Mouse (Mus musculus) liver, embryonic 12.5 days (tissue): ENCODE results near the gene Grk5. TPM values are rescaled to one million over a fixed set of nuclear protein-coding genes. Genes with fewer than 3 reads are reported as not detected.
A peak's percentile ranks its signal among the peaks of the same experiment; 100 is the strongest.

ENCODE experiments used
- ATAC-seq: fragments of 200-750 bp; cut with Nextera tagmentation; 2 replicates; pipeline ENCODE4 v1.8.0; 2017; ENCODE audit warnings: moderate number of reproducible peaks, mild to moderate bottlenecking, moderate library complexity
- H3K27ac ChIP-seq: fragments of 300-500 bp; sonication (generic); 2 replicates; pipeline ENCODE4 v1.5.1; 2016; ENCODE audit warnings: mild to moderate bottlenecking
- H3K27me3 ChIP-seq: fragments of 300-500 bp; sonication (generic); replicated peaks from 2 replicates; pipeline ENCODE4 v1.6.1; 2016; ENCODE audit warnings: mild to moderate bottlenecking, moderate library complexity
- H3K36me3 ChIP-seq: fragments of 300-500 bp; sonication (generic); 2 replicates; pipeline ENCODE4 v1.6.1; 2016; ENCODE audit warnings: mild to moderate bottlenecking, moderate library complexity
- H3K4me1 ChIP-seq: fragments of 300-500 bp; sonication (generic); 2 replicates; pipeline ENCODE4 v1.6.1; 2016
- H3K4me2 ChIP-seq: fragments of 300-500 bp; sonication (generic); 2 replicates; pipeline ENCODE4 v1.6.1; 2016; ENCODE audit warnings: mild to moderate bottlenecking, moderate library complexity
- H3K4me3 ChIP-seq: fragments of 300-500 bp; sonication (generic); 2 replicates; pipeline ENCODE4 v1.5.1; 2016; ENCODE audit warnings: mild to moderate bottlenecking, moderate library complexity
- H3K9ac ChIP-seq: fragments of 300-500 bp; sonication (generic); 2 replicates; pipeline ENCODE4 v1.6.1; 2016; ENCODE audit warnings: mild to moderate bottlenecking, moderate library complexity
- H3K9me3 ChIP-seq: fragments of 300-500 bp; sonication (generic); replicated peaks from 2 replicates; pipeline ENCODE4 v1.6.1; 2016; ENCODE audit warnings: mild to moderate bottlenecking, moderate library complexity
- WGBS: fragments of 180-500 bp; shearing (Covaris S2); methylation state at CpG from one replicate; pipeline ENCODE4 v1.1.7; 2016; ENCODE audit not compliant: insufficient replicate concordance; 5-methylcytosine and 5-hydroxymethylcytosine counted together
- polyA plus RNA-seq: library from polyadenylated mRNA; unstranded; fragments of >200 nt; fragmentation: Nextera tagmentation; extraction: Ambion mirVana; gene quantifications from 2 replicates; pipeline ENCODE4 v1.2.1, GENCODE M21; 2016

Gene Grk5
- polyA plus RNA-seq, 1 experiment from 2014 or later: 1.5 TPM

- Histone ChIP-seq H3K9ac (no peak overlapping the region), H3K4me3 (no peak overlapping the region), H3K27ac (no peak overlapping the region), H3K27me3 (no peaks in the 10 kb centered on the region), H3K36me3 (no peaks in the 10 kb centered on the region), H3K4me2 (no peak overlapping the region), H3K4me1 (no peaks in the 10 kb centered on the region), H3K9me3 (no peaks in the 10 kb centered on the region)
- WGBS: 69% methylated on average over 1 of the region's 1 CpGs
- ATAC-seq: no peak
Measured at GRCm38 (mm10) chr19:61051151-61051550, 161.6 kb downstream of the Grk5 start.

GRCm38 (mm10) chr19:61052008-61052407 lies 162.5 kb downstream of the Grk5 start:
- Histone ChIP-seq H3K4me3 (no peak overlapping the region), H3K27me3 (no peaks in the 10 kb centered on the region), H3K36me3 (no peaks in the 10 kb centered on the region), H3K9me3 (no peaks in the 10 kb centered on the region), H3K27ac (no peak overlapping the region), H3K4me1 (0 out of 2 replicates have a peak, but pooled peaks cover 3% of the 10 kb centered on the region), H3K9ac (no peak overlapping the region), H3K4me2 (no peak overlapping the region)
- no peak for ATAC-seq

- Histone ChIP-seq H3K9me3 (no peaks in the 10 kb centered on the region), H3K4me1 (0 out of 2 replicates have a peak, but pooled peaks cover 4% of the 10 kb centered on the region), H3K27me3 (no peaks in the 10 kb centered on the region), H3K9ac (no peak overlapping the region), H3K4me2 (no peak overlapping the region), H3K27ac (no peak overlapping the region), H3K36me3 (no peaks in the 10 kb centered on the region), H3K4me3 (no peak overlapping the region)
- ATAC-seq: no peak
Measured at GRCm38 (mm10) chr19:61052786-61053185, 163.2 kb downstream of the Grk5 start.

GRCm38 (mm10) chr19:61056783-61057410 lies 167.3 kb downstream of the Grk5 start:
- H3K36me3 ChIP-seq: no peaks in the 10 kb centered on the region
- no peaks in the 10 kb centered on the region for H3K9me3 ChIP-seq
- H3K4me3 ChIP-seq: no peak overlapping the region
- H3K27me3 ChIP-seq: no peaks in the 10 kb centered on the region
- no peak overlapping the region for H3K4me2 ChIP-seq
- no peak overlapping the region for H3K9ac ChIP-seq
- no peak overlapping the region for H3K27ac ChIP-seq
- 0 out of 2 replicates have a peak, but pooled peaks cover 4% of the 10 kb centered on the region for H3K4me1 ChIP-seq
- no peak for ATAC-seq
- 62% methylated on average over 5 of the region's 5 CpGs for WGBS

- peak; percentile 44; the same call in 1 of the 2 replicates for ATAC-seq
- no peak overlapping the region for H3K9ac ChIP-seq
- H3K4me1 ChIP-seq: 0 out of 2 replicates have a peak, but pooled peaks cover 4% of the 10 kb centered on the region
- 50% methylated on average over 3 of the region's 3 CpGs for WGBS
- H3K27ac ChIP-seq: no peak overlapping the region
- no peaks in the 10 kb centered on the region for H3K9me3 ChIP-seq
- no peak overlapping the region for H3K4me3 ChIP-seq
- no peaks in the 10 kb centered on the region for H3K36me3 ChIP-seq
- H3K4me2 ChIP-seq: no peak overlapping the region
- no peaks in the 10 kb centered on the region for H3K27me3 ChIP-seq
Measured at GRCm38 (mm10) chr19:61057581-61057980, 168.0 kb downstream of the Grk5 start.

- 67% methylated on average over 3 of the region's 3 CpGs for WGBS
- Histone ChIP-seq H3K4me1 (no peaks in the 10 kb centered on the region), H3K4me3 (no peak overlapping the region), H3K27ac (no peak overlapping the region), H3K27me3 (no peaks in the 10 kb centered on the region), H3K9me3 (no peaks in the 10 kb centered on the region), H3K9ac (no peak overlapping the region), H3K36me3 (no peaks in the 10 kb centered on the region), H3K4me2 (no peak overlapping the region)
- no peak for ATAC-seq
Measured at GRCm38 (mm10) chr19:61064386-61064785, 174.8 kb downstream of the Grk5 start.

- no peaks in the 10 kb centered on the region for H3K36me3 ChIP-seq
- no peak overlapping the region for H3K4me2 ChIP-seq
- 63% methylated on average over 1 of the region's 1 CpGs for WGBS
- H3K4me3 ChIP-seq: no peak overlapping the region
- no peak overlapping the region for H3K27ac ChIP-seq
- no peaks in the 10 kb centered on the region for H3K4me1 ChIP-seq
- no peak overlapping the region for H3K9ac ChIP-seq
- H3K27me3 ChIP-seq: no peaks in the 10 kb centered on the region
- no peak for ATAC-seq
- no peaks in the 10 kb centered on the region for H3K9me3 ChIP-seq
Measured at GRCm38 (mm10) chr19:61065011-61065410, 175.5 kb downstream of the Grk5 start.

GRCm38 (mm10) chr19:61078622-61079021 lies 189.1 kb downstream of the Grk5 start:
- Histone ChIP-seq H3K27me3 (no peaks in the 10 kb centered on the region), H3K36me3 (no peaks in the 10 kb centered on the region), H3K27ac (no peak overlapping the region), H3K4me2 (no peak overlapping the region), H3K9ac (no peak overlapping the region), H3K4me3 (no peak overlapping the region), H3K4me1 (peaks cover 6% of the 10 kb centered on the region; the same call in 1 of the 2 replicates), H3K9me3 (no peaks in the 10 kb centered on the region)
- ATAC-seq: no peak
- 19% methylated on average over 3 of the region's 3 CpGs for WGBS

- no peaks in the 10 kb centered on the region for H3K9me3 ChIP-seq
- no peak overlapping the region for H3K4me3 ChIP-seq
- 82% methylated on average over 5 of the region's 5 CpGs for WGBS
- ATAC-seq: no peak
- H3K27ac ChIP-seq: no peak overlapping the region
- H3K27me3 ChIP-seq: no peaks in the 10 kb centered on the region
- peaks cover 10% of the 10 kb centered on the region; the same call in 1 of the 2 replicates for H3K4me1 ChIP-seq
- H3K9ac ChIP-seq: no peak overlapping the region
- H3K4me2 ChIP-seq: no peak overlapping the region
- H3K36me3 ChIP-seq: no peaks in the 10 kb centered on the region
Measured at GRCm38 (mm10) chr19:61080251-61080749, 190.8 kb downstream of the Grk5 start.

- WGBS: 80% methylated on average over 8 of the region's 8 CpGs
- H3K27ac ChIP-seq: no peak overlapping the region
- H3K4me2 ChIP-seq: no peak overlapping the region
- no peak for ATAC-seq
- H3K4me3 ChIP-seq: no peak overlapping the region
- H3K4me1 ChIP-seq: peaks cover 10% of the 10 kb centered on the region; the same call in 1 of the 2 replicates
- no peak overlapping the region for H3K9ac ChIP-seq
- H3K36me3 ChIP-seq: no peaks in the 10 kb centered on the region
- H3K9me3 ChIP-seq: no peaks in the 10 kb centered on the region
- no peaks in the 10 kb centered on the region for H3K27me3 ChIP-seq
Measured at GRCm38 (mm10) chr19:61083006-61083405, 193.5 kb downstream of the Grk5 start.

- Histone ChIP-seq H3K4me2 (no peak overlapping the region), H3K27ac (no peak overlapping the region), H3K4me1 (0 out of 2 replicates have a peak, but pooled peaks cover 4% of the 10 kb centered on the region), H3K27me3 (no peaks in the 10 kb centered on the region), H3K9me3 (no peaks in the 10 kb centered on the region), H3K36me3 (no peaks in the 10 kb centered on the region), H3K9ac (no peak overlapping the region), H3K4me3 (no peak overlapping the region)
- ATAC-seq: peak; percentile 43; the same call in 1 of the 2 replicates
- WGBS: 29% methylated on average over 4 of the region's 4 CpGs
Measured at GRCm38 (mm10) chr19:61084149-61084940, 194.8 kb downstream of the Grk5 start.

- no peak overlapping the region for H3K4me3 ChIP-seq
- H3K4me2 ChIP-seq: no peak overlapping the region
- no peak for ATAC-seq
- H3K27me3 ChIP-seq: no peaks in the 10 kb centered on the region
- 0 out of 2 replicates have a peak, but pooled peaks cover 4% of the 10 kb centered on the region for H3K4me1 ChIP-seq
- 12% methylated on average over 2 of the region's 2 CpGs for WGBS
- no peak overlapping the region for H3K9ac ChIP-seq
- no peak overlapping the region for H3K27ac ChIP-seq
- no peaks in the 10 kb centered on the region for H3K36me3 ChIP-seq
- no peaks in the 10 kb centered on the region for H3K9me3 ChIP-seq
Measured at GRCm38 (mm10) chr19:61085217-61085616, 195.7 kb downstream of the Grk5 start.
